Mouse (Mus musculus) lung, embryonic 15.5 days (tissue): Measurements from ENCODE around the gene Prickle4. TPM values are rescaled to one million over a fixed set of nuclear protein-coding genes. Genes with fewer than 3 reads are reported as not detected.

ENCODE experiments used
- ATAC-seq: fragments of 200-750 bp; cut with Nextera tagmentation; 2 replicates; pipeline ENCODE4 v1.8.0; 2017; ENCODE audit warnings: moderate number of reproducible peaks, borderline replicate concordance; ENCODE audit not compliant: low FRiP score, low TSS enrichment; ENCODE audit errors: extremely low read depth
- H3K27ac ChIP-seq: fragments of 300-500 bp; sonication (generic); 2 replicates; pipeline ENCODE4 v1.5.1; 2015; ENCODE audit warnings: moderate library complexity, mild to moderate bottlenecking, inconsistent platforms
- H3K27me3 ChIP-seq: fragments of 300-500 bp; sonication (generic); 2 replicates; pipeline ENCODE4 v1.6.1; 2015; ENCODE audit warnings: inconsistent platforms
- H3K36me3 ChIP-seq: fragments of 300-500 bp; sonication (generic); 2 replicates; pipeline ENCODE4 v1.6.1; 2015; ENCODE audit warnings: inconsistent platforms
- H3K4me1 ChIP-seq: fragments of 300-500 bp; sonication (generic); 2 replicates; pipeline ENCODE4 v1.6.1; 2015; ENCODE audit warnings: inconsistent platforms
- H3K4me2 ChIP-seq: fragments of 300-500 bp; sonication (generic); 2 replicates; pipeline ENCODE4 v1.6.1; 2015; ENCODE audit warnings: inconsistent platforms, mild to moderate bottlenecking, moderate library complexity
- H3K4me3 ChIP-seq: fragments of 300-500 bp; sonication (generic); 2 replicates; pipeline ENCODE4 v1.5.1; 2015; ENCODE audit warnings: mild to moderate bottlenecking, inconsistent platforms
- H3K9ac ChIP-seq: fragments of 300-500 bp; sonication (generic); 2 replicates; pipeline ENCODE4 v1.6.1; 2015; ENCODE audit warnings: inconsistent platforms
- H3K9me3 ChIP-seq: fragments of 300-500 bp; sonication (generic); 2 replicates; pipeline ENCODE4 v1.6.1; 2016; ENCODE audit warnings: inconsistent platforms
- WGBS: fragments of 180-500 bp; shearing (Covaris S2); methylation state at CpG from one replicate; pipeline ENCODE4 v1.1.7; 2015; 5-methylcytosine and 5-hydroxymethylcytosine counted together
- polyA plus RNA-seq: library from polyadenylated mRNA; unstranded; fragments of >200 nt; fragmentation: Nextera tagmentation; extraction: Ambion mirVana; gene quantifications from 2 replicates; pipeline ENCODE4 v1.2.1, GENCODE M21; 2015

The Prickle4 gene
- polyA plus RNA-seq, 1 experiment from 2014 or later: 0.86 TPM

DNA sequence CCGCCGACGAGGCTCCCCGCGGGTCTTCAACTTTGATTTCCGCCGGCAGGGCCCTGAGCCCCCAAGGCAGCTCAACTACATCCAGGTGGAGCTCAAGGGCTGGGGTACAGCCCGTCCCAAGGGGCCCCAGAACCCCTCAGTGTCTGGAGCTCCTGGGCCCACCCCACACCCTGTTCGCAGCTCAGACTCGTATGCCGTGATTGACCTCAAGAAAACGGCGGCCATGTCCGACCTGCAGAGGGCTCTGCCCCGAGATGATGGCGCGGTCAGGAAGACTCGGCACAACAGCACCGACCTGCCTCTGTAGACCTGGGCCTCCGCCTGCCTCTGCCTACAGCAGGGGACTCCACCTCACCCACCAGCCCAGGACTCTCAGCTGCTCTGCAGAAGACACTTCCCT, 9.0 kb upstream of the Prickle4 start:
- WGBS: 31% methylated on average over 20 of the region's 20 CpGs
- no peaks in the 10 kb centered on the region for H3K9me3 ChIP-seq
- no peak overlapping the region for H3K9ac ChIP-seq
- H3K27me3 ChIP-seq: no peaks in the 10 kb centered on the region
- H3K4me1 ChIP-seq: peaks cover 33% of the 10 kb centered on the region
- peaks cover 5% of the 10 kb centered on the region; the same call in 1 of the 2 replicates for H3K36me3 ChIP-seq
- 0 out of 2 replicates have a peak overlapping the region, but pooled peaks have one; percentile 5 for H3K4me3 ChIP-seq
- peak overlapping the region; percentile 87 for H3K27ac ChIP-seq
- H3K4me2 ChIP-seq: peak overlapping the region; percentile 44
- ATAC-seq: no peak

DNA sequence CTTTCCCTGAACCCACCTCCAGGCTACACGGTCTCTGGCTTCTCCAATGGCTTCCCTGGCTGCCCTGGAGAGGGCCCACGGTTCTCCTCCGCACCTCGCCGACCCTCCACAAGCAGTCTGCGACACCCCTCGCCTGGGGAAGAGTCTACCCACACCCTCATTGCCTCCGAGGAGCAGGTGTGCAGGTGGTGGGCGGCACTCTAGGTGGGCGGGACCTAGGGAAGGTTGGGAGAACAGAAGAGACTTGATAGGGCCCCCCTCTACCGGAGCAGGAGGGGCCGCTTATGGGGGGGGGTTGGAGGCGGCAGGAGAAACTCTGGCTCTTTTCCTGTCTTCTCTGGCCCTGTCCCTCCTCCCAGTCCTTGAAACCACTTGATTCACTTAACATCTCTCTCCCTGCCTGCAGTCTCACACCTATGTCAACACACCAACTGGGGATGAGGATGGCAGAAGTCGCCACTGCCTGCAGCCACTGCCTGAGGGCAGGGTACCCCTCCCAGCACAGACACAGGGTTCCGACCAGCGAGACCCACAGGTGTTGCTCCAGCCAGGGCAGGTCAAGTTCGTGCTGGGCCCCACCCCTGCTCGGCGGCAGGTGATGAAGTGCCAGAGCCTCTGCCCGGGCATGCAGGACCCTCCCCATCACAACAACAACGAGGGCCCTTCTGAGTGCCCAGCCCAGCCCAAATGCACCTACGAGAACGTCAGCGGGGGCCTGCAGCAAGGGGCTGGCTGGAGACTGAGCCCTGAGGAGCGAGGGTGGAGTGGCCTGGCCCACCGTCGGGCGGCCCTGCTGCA, 8.2 kb upstream of the Prickle4 start:
- peak; percentile 68 for ATAC-seq
- Histone ChIP-seq H3K4me2 (peak overlapping the region; percentile 44), H3K36me3 (peaks cover 5% of the 10 kb centered on the region; the same call in 1 of the 2 replicates), H3K9me3 (no peaks in the 10 kb centered on the region), H3K4me1 (peaks cover 33% of the 10 kb centered on the region), H3K27me3 (no peaks in the 10 kb centered on the region), H3K27ac (peak overlapping the region; percentile 87), H3K4me3 (0 out of 2 replicates have a peak overlapping the region, but pooled peaks have one; percentile 5), H3K9ac (no peak overlapping the region)
- WGBS: 37% methylated on average over 26 of the region's 28 CpGs

DNA sequence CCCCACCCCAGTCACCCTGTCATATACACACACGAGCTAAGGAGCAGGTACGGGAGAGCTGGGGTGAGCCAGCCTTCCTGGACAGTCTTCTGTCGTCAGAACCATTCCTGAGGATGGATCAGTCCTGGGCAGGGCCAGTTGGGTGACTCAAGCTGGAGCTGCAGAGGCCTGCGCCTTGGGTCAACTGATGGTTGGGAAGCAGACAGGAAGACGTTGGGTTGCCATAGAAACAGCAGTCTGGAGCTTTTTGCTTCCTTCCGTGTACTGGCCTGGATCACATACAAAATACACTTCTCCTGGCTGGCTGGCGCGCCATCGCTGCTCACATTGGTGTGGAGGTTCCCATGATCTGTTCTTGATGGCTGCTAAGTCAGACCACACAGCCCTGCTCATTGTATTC, 7.3 kb upstream of the Prickle4 start:
- Histone ChIP-seq H3K9ac (no peak overlapping the region), H3K4me1 (peaks cover 32% of the 10 kb centered on the region), H3K36me3 (peaks cover 5% of the 10 kb centered on the region; the same call in 1 of the 2 replicates), H3K4me2 (no peak overlapping the region; the same call in 1 of the 2 replicates), H3K27me3 (no peaks in the 10 kb centered on the region), H3K27ac (peak overlapping the region; percentile 87), H3K9me3 (no peaks in the 10 kb centered on the region), H3K4me3 (no peak overlapping the region)
- WGBS: 66% methylated on average over 9 of the region's 9 CpGs
- no peak for ATAC-seq

DNA sequence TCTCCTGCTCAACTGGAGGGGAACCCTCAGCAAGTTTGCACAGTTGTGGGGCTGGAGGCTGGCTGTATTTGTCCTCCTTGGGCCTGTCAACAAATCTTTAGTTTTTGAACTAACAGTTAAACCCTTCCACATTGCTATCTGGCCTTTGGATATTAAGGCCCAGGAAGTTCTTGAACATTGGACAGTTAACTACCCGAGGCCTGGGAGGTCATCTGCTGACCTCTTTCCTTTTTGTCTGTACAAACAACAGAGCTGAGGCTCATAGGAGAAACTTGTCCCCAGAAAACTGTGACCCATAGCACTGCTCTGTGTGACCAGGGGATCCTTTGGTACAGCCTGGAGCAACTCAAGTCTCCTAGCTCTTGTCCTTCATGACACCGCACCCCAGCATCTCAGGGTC, 4.5 kb upstream of the Prickle4 start:
- H3K9me3 ChIP-seq: no peaks in the 10 kb centered on the region
- H3K27me3 ChIP-seq: no peaks in the 10 kb centered on the region
- peaks cover 32% of the 10 kb centered on the region for H3K4me1 ChIP-seq
- no peak overlapping the region for H3K27ac ChIP-seq
- H3K9ac ChIP-seq: no peak overlapping the region
- ATAC-seq: no peak
- no peak overlapping the region for H3K4me3 ChIP-seq
- peaks cover 5% of the 10 kb centered on the region; the same call in 1 of the 2 replicates for H3K36me3 ChIP-seq
- no peak overlapping the region for H3K4me2 ChIP-seq
- WGBS: 72% methylated on average over 2 of the region's 2 CpGs

DNA sequence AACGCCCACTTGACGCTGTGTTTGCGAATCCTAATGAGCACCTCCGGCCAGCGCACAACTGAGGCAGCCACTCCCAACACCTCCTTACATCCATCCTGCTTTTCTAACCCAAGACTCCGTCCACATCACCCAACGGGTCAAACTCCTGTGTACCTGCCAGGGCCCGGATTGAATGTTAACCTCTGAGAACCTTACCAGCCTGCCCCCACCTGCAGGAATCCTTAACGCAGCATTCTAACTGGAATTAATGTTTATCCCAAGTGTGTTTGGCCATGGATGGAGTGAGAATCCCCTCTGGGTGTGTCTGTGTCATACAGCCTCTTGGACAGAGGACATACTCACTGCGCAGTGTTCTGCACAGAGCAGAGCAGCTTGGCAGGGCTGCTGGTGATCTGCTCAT, 3.6 kb upstream of the Prickle4 start:
- no peak overlapping the region for H3K4me2 ChIP-seq
- ATAC-seq: no peak
- H3K9ac ChIP-seq: no peak overlapping the region
- no peaks in the 10 kb centered on the region for H3K9me3 ChIP-seq
- H3K4me3 ChIP-seq: no peak overlapping the region
- 84% methylated on average over 10 of the region's 10 CpGs for WGBS
- no peaks in the 10 kb centered on the region for H3K27me3 ChIP-seq
- H3K4me1 ChIP-seq: peaks cover 35% of the 10 kb centered on the region
- H3K36me3 ChIP-seq: peaks cover 2% of the 10 kb centered on the region; the same call in 1 of the 2 replicates
- H3K27ac ChIP-seq: no peak overlapping the region

DNA sequence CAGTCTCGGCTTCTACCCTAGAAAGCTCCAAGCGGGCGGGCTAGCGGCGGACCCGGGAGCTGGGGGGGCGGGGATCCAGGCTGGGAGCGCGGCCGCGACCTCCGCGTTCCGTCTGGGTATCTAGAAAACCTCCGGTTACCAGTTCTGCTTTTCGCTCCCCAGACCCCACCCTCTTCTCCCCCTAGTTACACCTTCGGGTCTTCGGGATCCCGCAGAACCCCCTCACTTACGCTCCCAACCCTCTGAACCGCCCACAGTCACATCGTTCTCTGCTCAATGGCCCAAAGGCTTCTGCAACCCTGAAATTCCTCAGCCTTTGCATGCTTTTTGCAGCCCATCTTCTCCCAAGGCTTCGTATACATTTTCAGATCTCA, 788 bp upstream of the Prickle4 start:
- H3K27ac ChIP-seq: peak overlapping the region; percentile 67
- H3K4me2 ChIP-seq: peak overlapping the region; percentile 94
- ATAC-seq: 0 out of 2 replicates have a peak, but pooled peaks have one; percentile 1
- H3K27me3 ChIP-seq: no peaks in the 10 kb centered on the region; the same call in 1 of the 2 replicates
- no peaks in the 10 kb centered on the region; the same call in 1 of the 2 replicates for H3K36me3 ChIP-seq
- H3K4me1 ChIP-seq: peaks cover 24% of the 10 kb centered on the region
- H3K9ac ChIP-seq: peak overlapping the region; percentile 79
- under 1% methylated on average over 22 of the region's 23 CpGs for WGBS
- no peaks in the 10 kb centered on the region for H3K9me3 ChIP-seq
- H3K4me3 ChIP-seq: peak overlapping the region; percentile 87

DNA sequence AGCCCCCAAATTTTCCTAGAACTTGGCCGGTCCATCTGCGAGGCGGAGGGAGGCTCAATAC, 264 bp downstream of the Prickle4 start, which contains the start of gene Gm21981:
Gene Gm21981, minus strand, starts transcription at position 14 of the 61 bp plus-strand sequence.
- Histone ChIP-seq H3K4me2 (peak within 1 kb of the TSS; percentile 94), H3K27ac (peak within 1 kb of the TSS; percentile 67), H3K36me3 (no peaks in the 10 kb centered on the region), H3K9me3 (no peaks in the 10 kb centered on the region), H3K4me1 (peaks cover 21% of the 10 kb centered on the region), H3K4me3 (peak within 1 kb of the TSS; percentile 87), H3K9ac (peak within 1 kb of the TSS; percentile 79), H3K27me3 (no peaks in the 10 kb centered on the region; the same call in 1 of the 2 replicates)
- no peak for ATAC-seq
- WGBS: 0% methylated on average over 3 of the region's 3 CpGs

DNA sequence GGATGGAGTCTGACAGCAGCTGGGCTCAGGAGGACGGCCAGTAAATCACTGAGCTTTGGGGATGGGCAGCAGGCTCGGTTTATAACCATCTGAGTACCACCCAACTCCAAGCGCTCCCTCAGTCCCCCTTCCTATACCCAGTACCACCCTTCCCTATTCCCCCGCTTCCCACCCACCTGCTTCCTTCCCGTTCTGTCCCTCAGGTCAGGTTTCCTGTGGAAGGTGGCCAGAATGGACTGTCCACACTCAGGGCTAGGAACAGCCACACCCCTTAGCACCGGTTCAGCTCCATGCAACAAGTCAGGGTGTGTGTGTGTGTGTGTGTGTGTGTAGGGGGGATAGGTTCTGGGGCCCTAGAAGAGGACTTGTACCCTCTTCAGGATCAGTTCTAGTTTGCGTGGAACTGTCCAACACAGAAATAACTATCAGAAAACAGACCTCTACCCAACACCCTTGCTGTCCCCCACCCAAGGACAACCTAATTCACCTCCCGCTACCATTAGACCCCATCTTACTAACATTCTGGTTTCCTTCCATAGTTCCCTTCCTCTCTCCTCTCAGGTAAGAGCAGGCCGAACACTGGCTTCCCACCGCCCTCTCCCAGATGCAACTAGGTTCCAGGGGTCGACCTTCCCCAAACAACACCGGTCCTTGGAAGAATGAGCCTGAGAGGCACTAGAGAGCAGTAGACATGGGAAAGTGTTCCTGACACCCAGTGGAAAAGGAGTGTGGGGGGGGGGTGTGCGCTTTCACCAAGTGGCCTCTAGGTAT, 680 bp downstream of the Prickle4 start:
- Histone ChIP-seq H3K9me3 (no peaks in the 10 kb centered on the region), H3K27ac (peak overlapping the region; percentile 67; the same call in 1 of the 2 replicates), H3K4me2 (peak overlapping the region; percentile 94), H3K27me3 (no peaks in the 10 kb centered on the region; the same call in 1 of the 2 replicates), H3K4me1 (peaks cover 22% of the 10 kb centered on the region), H3K4me3 (peak overlapping the region; percentile 87), H3K9ac (peak overlapping the region; percentile 79), H3K36me3 (no peaks in the 10 kb centered on the region)
- 35% methylated on average over 13 of the region's 13 CpGs for WGBS
- ATAC-seq: no peak

DNA sequence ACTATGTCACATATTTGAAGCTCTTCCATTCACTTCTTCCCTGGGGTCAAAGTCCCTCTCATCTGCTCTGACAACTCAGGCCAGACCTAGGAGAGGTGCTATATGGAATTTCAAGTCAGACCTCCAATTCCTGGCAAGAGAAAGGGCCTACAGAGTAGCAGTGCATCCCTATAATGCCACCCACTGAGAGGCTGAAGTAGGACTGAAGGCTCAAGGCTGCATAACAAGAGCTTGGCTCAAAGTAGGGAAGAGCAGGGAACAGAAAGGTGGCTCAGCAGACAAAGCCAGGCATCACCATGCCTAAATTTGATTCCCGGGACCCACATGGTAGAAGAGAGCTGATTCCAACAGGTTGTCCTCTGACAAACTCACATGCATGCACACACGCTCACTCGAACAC, 2.9 kb downstream of the Prickle4 start:
- Histone ChIP-seq H3K27ac (no peak overlapping the region), H3K4me1 (peaks cover 28% of the 10 kb centered on the region), H3K36me3 (no peaks in the 10 kb centered on the region), H3K4me3 (no peak overlapping the region), H3K9ac (no peak overlapping the region), H3K9me3 (no peaks in the 10 kb centered on the region), H3K4me2 (no peak overlapping the region), H3K27me3 (no peaks in the 10 kb centered on the region; the same call in 1 of the 2 replicates)
- 91% methylated on average over 3 of the region's 3 CpGs for WGBS
- ATAC-seq: no peak

DNA sequence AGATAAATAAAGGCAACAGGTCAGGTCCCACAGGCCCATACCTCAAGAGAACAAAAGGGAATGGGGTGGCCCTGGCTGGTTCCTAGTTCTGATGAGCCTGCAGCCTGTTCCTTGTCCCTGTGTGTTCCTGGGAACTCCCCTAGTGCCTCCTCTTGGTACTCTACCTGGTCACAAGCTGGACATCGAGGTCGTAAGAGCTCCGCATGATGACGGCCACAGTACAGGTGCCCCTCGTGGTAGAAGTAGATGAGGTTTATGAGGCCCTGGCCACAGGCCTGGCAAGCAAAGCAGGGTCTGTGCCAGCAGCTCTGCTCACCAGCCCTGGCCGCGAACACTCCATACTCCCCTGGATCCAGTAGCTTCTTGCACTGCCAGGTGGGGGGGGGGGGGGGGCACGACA, 4.6 kb downstream of the Prickle4 start:
- no peaks in the 10 kb centered on the region; the same call in 1 of the 2 replicates for H3K27me3 ChIP-seq
- no peak for ATAC-seq
- H3K9ac ChIP-seq: no peak overlapping the region
- no peaks in the 10 kb centered on the region for H3K9me3 ChIP-seq
- H3K4me1 ChIP-seq: peaks cover 24% of the 10 kb centered on the region
- H3K4me3 ChIP-seq: no peak overlapping the region
- 66% methylated on average over 7 of the region's 8 CpGs for WGBS
- H3K4me2 ChIP-seq: peak overlapping the region; percentile 91
- H3K36me3 ChIP-seq: peaks cover 8% of the 10 kb centered on the region
- H3K27ac ChIP-seq: no peak overlapping the region

DNA sequence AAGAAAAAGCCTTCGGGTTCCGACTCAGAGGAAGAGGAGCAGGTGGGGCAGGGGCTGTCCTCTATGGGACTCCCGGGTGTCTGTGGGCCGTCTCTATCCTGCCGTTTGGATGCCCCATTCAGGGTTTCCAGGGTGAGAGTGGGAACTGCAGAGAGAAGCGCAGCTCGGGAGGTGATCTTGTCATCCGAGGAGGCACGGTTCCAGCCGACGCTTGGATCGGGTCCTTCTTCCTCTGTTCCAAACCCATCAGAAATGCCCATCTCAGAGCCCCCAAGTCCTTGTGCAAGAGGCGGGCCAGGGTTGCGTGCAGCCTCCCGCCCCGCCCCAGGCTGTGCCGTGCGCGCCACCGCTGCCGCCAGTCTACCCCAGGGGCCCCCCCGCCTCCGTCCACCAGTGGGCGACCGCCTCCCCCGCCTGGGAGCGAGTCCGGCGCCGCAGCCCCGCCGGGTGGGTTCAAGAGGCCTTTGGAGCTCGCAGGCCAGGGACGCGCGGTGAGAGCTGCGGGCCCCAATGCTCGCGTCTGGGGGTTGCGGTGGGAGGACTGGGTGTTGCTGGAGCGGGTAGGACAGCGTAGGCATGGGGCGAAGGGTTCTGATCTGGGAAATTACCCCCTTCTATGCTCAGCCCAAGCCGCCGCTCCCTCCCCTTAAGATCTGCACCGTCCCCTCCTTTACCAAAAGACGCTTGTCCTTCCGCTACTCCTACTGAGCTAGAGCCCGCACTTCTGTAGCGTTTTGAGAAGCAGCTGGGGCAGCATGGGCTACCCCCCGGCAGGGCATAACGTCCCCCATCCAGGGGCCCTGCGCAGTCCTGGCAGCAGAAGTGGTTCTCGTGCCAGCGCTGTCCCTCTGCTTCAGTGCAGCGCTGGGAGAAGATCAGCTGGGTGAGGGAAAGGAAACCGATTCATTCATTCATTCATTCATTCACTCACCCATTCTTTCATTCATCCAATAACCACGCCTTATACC, 5.6 kb downstream of the Prickle4 start, which contains the start of gene Frs3:
Gene Frs3, plus strand, starts transcription at position 423 of the 968 bp plus-strand sequence.
- Histone ChIP-seq H3K4me1 (peaks cover 17% of the 10 kb centered on the region), H3K9ac (peak within 1 kb of the TSS; percentile 77), H3K9me3 (no peaks in the 10 kb centered on the region), H3K27ac (peak within 1 kb of the TSS; percentile 75), H3K36me3 (peaks cover 18% of the 10 kb centered on the region), H3K27me3 (no peaks in the 10 kb centered on the region; the same call in 1 of the 2 replicates), H3K4me3 (peak within 1 kb of the TSS; percentile 60), H3K4me2 (peak within 1 kb of the TSS; percentile 91)
- ATAC-seq: peak; percentile 81
- under 1% methylated on average over 57 of the region's 58 CpGs for WGBS
